Mouse (Mus musculus) small intestine, adult 2 months (tissue): ENCODE measurements around the gene Ranbp3.

Experiments
- CTCF ChIP-seq: fragments of 200-500 bp; IDR thresholded peaks from 2 replicates; pipeline ENCODE4 v1.5.1; 2012; ENCODE audit warnings: low read depth, mild to moderate bottlenecking, control low read depth, inconsistent platforms, low read length, moderate library complexity, mixed read lengths; ENCODE audit not compliant: insufficient replicate concordance, insufficient read length; ENCODE audit errors: extremely low read depth
- POLR2A ChIP-seq: fragments of 200-500 bp; IDR thresholded peaks from 2 replicates; pipeline ENCODE4 v1.6.1; 2012; ENCODE audit warnings: low read depth, mild to moderate bottlenecking, control low read depth, inconsistent platforms, low read length, moderate library complexity

DNA sequence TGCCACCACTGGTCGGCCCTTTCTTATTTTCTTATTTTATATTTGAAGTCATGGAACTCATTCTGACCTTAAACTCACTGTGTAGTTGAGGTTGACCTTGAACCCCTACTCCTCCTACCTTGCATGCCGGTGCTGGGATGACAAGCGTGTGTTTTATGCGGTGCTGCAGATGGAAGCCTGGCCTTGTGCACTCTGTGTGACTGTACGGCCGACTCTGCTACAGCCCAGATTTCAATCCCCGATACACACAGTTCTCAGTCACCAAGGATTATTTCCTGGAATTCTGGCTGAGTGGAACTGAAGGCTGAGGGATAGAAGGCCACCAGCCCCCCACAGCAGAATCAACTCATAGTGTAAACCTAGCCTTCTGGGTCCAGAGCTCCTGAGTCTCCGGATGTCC is 3.3 kb upstream of the Ranbp3 start:
- TF ChIP-seq POLR2A (no peak), CTCF (no peak)
